ENCODE assay signal across 8 mouse cellular contexts in genomic region chr2:155619817-155620216, GRCm38 (mm10). TPM values are rescaled to one million over a fixed set of nuclear protein-coding genes. Genes with fewer than 3 reads are reported as not detected.
DNase-seq lines count a peak whose midpoint lies in the region; ATAC-seq and TF ChIP-seq lines count a peak whose summit lies in the region.

No protein-coding gene starts in this region.

- peak; percentile 85 for ATAC-seq in megakaryocyte progenitor cell, adult 5-6 weeks (replicated peaks; ENCODE audit: poor library complexity)

- TF ChIP-seq CTCF in gastrocnemius, adult 2 months (IDR thresholded peaks at IDR 0.05) = peak; percentile 99; the same call in 1 of the 2 replicates

- no peak overlapping the region for H3K27ac ChIP-seq in gastrocnemius, adult 2 months

- peak; percentile 82 for DNase-seq in T-cell, adult 2 months (ENCODE audit: low spot score)
- peak; percentile 93 to 97 for DNase-seq in cerebellum, postnatal 25 days
- peak; percentile 88 for DNase-seq in gastrocnemius, adult 2 months
- peak; percentile 85 for DNase-seq in induced T-regulatory cell, adult 2 months (ENCODE audit: low read depth)
- DNase-seq in left cerebral cortex, postnatal 10 days (ENCODE audit: extremely low spot score in 1 of 2, low spot score in 2 of 2) = peak; percentile 67 to 87
- DNase-seq in right cerebral cortex, postnatal 14 days = peak; percentile 86
- DNase-seq in urinary bladder, postnatal 36 days (ENCODE audit: low spot score in 2 of 2) = peak; percentile 86 to 88

- intact Hi-C loops in gastrocnemius, adult 2 months (cut with DNase I) = loop anchor here (1.0 to 2.0 kb wide), 2 partner anchors 19 to 104 kb away; no protein-coding TSS in a partner anchor
- intact Hi-C loops in left cerebral cortex, postnatal 10 days (cut with DNase I) = no loop called here

- H3K4me3 ChIP-seq in gastrocnemius, adult 2 months = no peak overlapping the region

RNA-seq across cellular contexts. Expression of gene Myh7b, which starts 8.8 kb away (rescaled TPM):
- total RNA-seq in gastrocnemius, adult 2 months (2021) = 1 to 10 TPM; 5.1 to 9.8 TPM
- 1 to 10 TPM; 3.4 to 3.9 TPM for total RNA-seq in left cerebral cortex, postnatal 10 days (2021)
- 0.07 TPM in 1 of 2 replicates, not detected in the other for total RNA-seq in megakaryocyte progenitor cell, adult 5-6 weeks (2015)
- not detected in 2 replicates for total RNA-seq in megakaryocyte progenitor cell, adult 5-6 weeks (2017)

RNA-seq across cellular contexts. Expression of gene Gss, which starts 27.2 kb away (rescaled TPM):
- 1 to 10 TPM; 5.7 to 6.4 TPM for total RNA-seq in gastrocnemius, adult 2 months (2021)
- 10 to 100 TPM; 13.5 to 16.4 TPM for total RNA-seq in left cerebral cortex, postnatal 10 days (2021)
- 9.9 and 12.2 TPM in 2 replicates for total RNA-seq in megakaryocyte progenitor cell, adult 5-6 weeks (2015)
- total RNA-seq in megakaryocyte progenitor cell, adult 5-6 weeks (2017) = 13.4 and 18.2 TPM in 2 replicates

Comparison
In these comparisons a context has a peak if more than half of its experiments do, and no peak if none do; other contexts are left out.
1. RNA of gene Myh7b, which starts 8.8 kb away (total RNA-seq): 5.1 to 9.8 TPM in gastrocnemius, adult 2 months and 3.4 to 3.9 TPM in left cerebral cortex, postnatal 10 days; 0.07 TPM in megakaryocyte progenitor cell, adult 5-6 weeks; every median in the first group is over 4 times any median in the second.
2. Peak in every context shown above with its lines, with median percentiles within 50 percentile points of each other: DNase-seq.